Mouse (Mus musculus): ENCODE data around the gene Olfr622. TPM values are rescaled to one million over a fixed set of nuclear protein-coding genes. Genes with fewer than 3 reads are reported as not detected.

The Olfr622 gene
- not detected in 2 replicates for total RNA-seq (2012; rRNA removed)
- polyA plus RNA-seq (2012; ENCODE audit: insufficient read depth in 1 of 2, insufficient read length in 2 of 2, low read depth in 1 of 2, low replicate concordance in 2 of 2, missing spikeins in 1 of 2) = not detected

- no peak within 1 kb of the TSS for H3K27ac ChIP-seq (ENCODE audit: control insufficient read depth, low read depth, low read length)
- no peak for TF ChIP-seq BHLHE40 (IDR thresholded peaks at IDR 0.05; ENCODE audit: borderline replicate concordance, low read depth, low read length)
These were observed at the start of gene Olfr622 for GRCm38 (mm10) chr7:103642602-103643001. TSS of gene Olfr622 (minus strand) at chr7:103642702.

GRCm38 (mm10) chr7:103682420-103682819 is 39.9 kb upstream of the Olfr622 start, which contains the start of gene Olfr625-ps1:
TSS of gene Olfr625-ps1 (plus strand) at chr7:103682720.
- Histone ChIP-seq H3K4me3 (ENCODE audit: control insufficient read depth in 1 of 2, insufficient read depth in 1 of 2, low read depth in 2 of 2, low read length in 2 of 2) (no peak within 1 kb of the TSS), H3K27me3 (ENCODE audit: control insufficient read depth in 1 of 2, insufficient read depth in 2 of 2, low read length in 2 of 2) (no peaks in the 10 kb centered on the region; a peak in 1 of 4 replicates), H3K36me3 (ENCODE audit: control insufficient read depth in 1 of 2, insufficient read depth in 2 of 2, low read length in 2 of 2) (no peaks in the 10 kb centered on the region), H3K9me3 (replicated peaks; ENCODE audit: insufficient read depth, low read length) (no peaks in the 10 kb centered on the region), H3K9ac (ENCODE audit: control insufficient read depth, low read depth, low read length, poor library complexity, severe bottlenecking) (no peak within 1 kb of the TSS), H3K79me2 (ENCODE audit: control insufficient read depth, insufficient read depth, low read length, poor library complexity) (no peaks in the 10 kb centered on the region), H3K4me1 (ENCODE audit: control insufficient read depth in 1 of 2, insufficient read depth in 2 of 2, low read length in 2 of 2) (no peaks in the 10 kb centered on the region), H3K27ac (ENCODE audit: control insufficient read depth, low read depth, low read length) (no peak within 1 kb of the TSS)
- no peak for DNase-seq (ENCODE audit: low read depth, low spot score)
- TF ChIP-seq GATA1 (IDR thresholded peaks at IDR 0.05; ENCODE audit: low read depth, low read length) (no peak), E2F4 (IDR thresholded peaks at IDR 0.05; ENCODE audit: borderline replicate concordance, low read depth, low read length) (no peak), TBP (IDR thresholded peaks at IDR 0.05; ENCODE audit: low read depth, low read length) (no peak), MYB (IDR thresholded peaks at IDR 0.05; ENCODE audit: low read depth, low read length) (no peak), MYC (IDR thresholded peaks at IDR 0.05; ENCODE audit: low read depth, low read length) (no peak), NELFE (IDR thresholded peaks at IDR 0.05; ENCODE audit: low read depth, low read length) (no peak), USF2 (IDR thresholded peaks at IDR 0.05; ENCODE audit: borderline replicate concordance in 1 of 2, insufficient read depth in 1 of 2, low read depth in 1 of 2, low read length in 2 of 2) (no peak), EP300 (IDR thresholded peaks at IDR 0.05; ENCODE audit: low read depth in 1 of 2, low read length in 2 of 2) (no peak)

More at GRCm38 (mm10) chr7:103642602-103643001, at the start of gene Olfr622:
- Histone ChIP-seq H3K36me3 (ENCODE audit: control insufficient read depth in 1 of 2, insufficient read depth in 2 of 2, low read length in 2 of 2) (no peaks in the 10 kb centered on the region), H3K9me3 (replicated peaks; ENCODE audit: insufficient read depth, low read length) (no peaks in the 10 kb centered on the region), H3K9ac (ENCODE audit: control insufficient read depth, low read depth, low read length, poor library complexity, severe bottlenecking) (no peak within 1 kb of the TSS), H3K4me3 (ENCODE audit: control insufficient read depth in 1 of 2, insufficient read depth in 1 of 2, low read depth in 2 of 2, low read length in 2 of 2) (no peak within 1 kb of the TSS), H3K27me3 (ENCODE audit: control insufficient read depth in 1 of 2, insufficient read depth in 2 of 2, low read length in 2 of 2) (no peaks in the 10 kb centered on the region), H3K4me1 (ENCODE audit: control insufficient read depth in 1 of 2, insufficient read depth in 2 of 2, low read length in 2 of 2) (no peaks in the 10 kb centered on the region), H3K79me2 (ENCODE audit: control insufficient read depth, insufficient read depth, low read length, poor library complexity) (no peaks in the 10 kb centered on the region)
- DNase-seq (ENCODE audit: low read depth, low spot score) = no peak

GRCm38 (mm10) chr7:103671091-103671490 is 28.6 kb upstream of the Olfr622 start, which contains the start of gene Olfr624:
TSS of gene Olfr624 (minus strand) at chr7:103671191.
- Histone ChIP-seq H3K4me1 (ENCODE audit: control insufficient read depth in 1 of 2, insufficient read depth in 2 of 2, low read length in 2 of 2) (no peaks in the 10 kb centered on the region), H3K36me3 (ENCODE audit: control insufficient read depth in 1 of 2, insufficient read depth in 2 of 2, low read length in 2 of 2) (no peaks in the 10 kb centered on the region), H3K27me3 (ENCODE audit: control insufficient read depth in 1 of 2, insufficient read depth in 2 of 2, low read length in 2 of 2) (no peaks in the 10 kb centered on the region; a peak in 1 of 4 replicates), H3K79me2 (ENCODE audit: control insufficient read depth, insufficient read depth, low read length, poor library complexity) (no peaks in the 10 kb centered on the region), H3K4me3 (ENCODE audit: control insufficient read depth in 1 of 2, insufficient read depth in 1 of 2, low read depth in 2 of 2, low read length in 2 of 2) (no peak within 1 kb of the TSS), H3K9ac (ENCODE audit: control insufficient read depth, low read depth, low read length, poor library complexity, severe bottlenecking) (no peak within 1 kb of the TSS), H3K9me3 (replicated peaks; ENCODE audit: insufficient read depth, low read length) (no peaks in the 10 kb centered on the region), H3K27ac (ENCODE audit: control insufficient read depth, low read depth, low read length) (no peak within 1 kb of the TSS)
- DNase-seq (ENCODE audit: low read depth, low spot score) = no peak
- no peak for TF ChIP-seq MXI1 (IDR thresholded peaks at IDR 0.05; ENCODE audit: low read depth, low read length)
- no peak for TF ChIP-seq ZC3H11A (IDR thresholded peaks at IDR 0.05; ENCODE audit: low read depth, low read length)
- no peak for TF ChIP-seq KAT2A (conservative IDR thresholded peaks at IDR 0.05; ENCODE audit: low read depth, low read length)
- TF ChIP-seq TCF12 (IDR thresholded peaks at IDR 0.05; ENCODE audit: low read depth, low read length) = no peak
- TF ChIP-seq POLR2AphosphoS5 (IDR thresholded peaks at IDR 0.05; ENCODE audit: borderline replicate concordance, low read depth, low read length) = no peak
- TF ChIP-seq TAL1 (IDR thresholded peaks at IDR 0.05; ENCODE audit: low read length) = no peak
- TF ChIP-seq POLR2AphosphoS2 (IDR thresholded peaks at IDR 0.05; ENCODE audit: low read length) = no peak
- no peak for TF ChIP-seq ETS1 (IDR thresholded peaks at IDR 0.05; ENCODE audit: low read depth, low read length)
- no peak for TF ChIP-seq USF1 (IDR thresholded peaks at IDR 0.05; ENCODE audit: low read depth, low read length)
- TF ChIP-seq SIN3A (IDR thresholded peaks at IDR 0.05; ENCODE audit: low read length) = no peak
- TF ChIP-seq EP300 (IDR thresholded peaks at IDR 0.05; ENCODE audit: low read depth in 1 of 2, low read length in 2 of 2) = no peak
- no peak for TF ChIP-seq GATA1 (IDR thresholded peaks at IDR 0.05; ENCODE audit: low read depth, low read length)
- TF ChIP-seq CHD1 (IDR thresholded peaks at IDR 0.05; ENCODE audit: low read depth, low read length) = no peak
- TF ChIP-seq MAFK (IDR thresholded peaks at IDR 0.05; ENCODE audit: borderline replicate concordance, low read depth, low read length) = no peak
- no peak for TF ChIP-seq MEF2A (IDR thresholded peaks at IDR 0.05; ENCODE audit: extremely low read depth, insufficient replicate concordance, low read depth, low read length, poor library complexity, severe bottlenecking)
- no peak for TF ChIP-seq USF2 (IDR thresholded peaks at IDR 0.05; ENCODE audit: borderline replicate concordance in 1 of 2, insufficient read depth in 1 of 2, low read depth in 1 of 2, low read length in 2 of 2)
- no peak for TF ChIP-seq CTCF (IDR thresholded peaks at IDR 0.05 in 2 of 3, conservative IDR thresholded peaks at IDR 0.05 in 1 of 3; ENCODE audit: control insufficient read depth in 1 of 3, insufficient read depth in 1 of 3, low read depth in 2 of 3, low read length in 3 of 3, poor library complexity in 1 of 3, severe bottlenecking in 1 of 3)
- TF ChIP-seq MYC (IDR thresholded peaks at IDR 0.05; ENCODE audit: low read depth, low read length) = no peak
- TF ChIP-seq POLR2A (IDR thresholded peaks at IDR 0.05; ENCODE audit: control insufficient read depth in 1 of 2, insufficient read depth in 1 of 2, low read depth in 1 of 2, low read length in 2 of 2, poor library complexity in 1 of 2) = no peak
- no peak for TF ChIP-seq ELF1 (IDR thresholded peaks at IDR 0.05; ENCODE audit: low read depth, low read length)
